Mouse (Mus musculus) right cerebral cortex, postnatal 25 days (tissue): ENCODE measurements around the gene Hormad2.

Experiments
- DNase-seq: peaks from one replicate; pipeline ENCODE4 v3.0.0; 2022

Gene Hormad2

DNA sequence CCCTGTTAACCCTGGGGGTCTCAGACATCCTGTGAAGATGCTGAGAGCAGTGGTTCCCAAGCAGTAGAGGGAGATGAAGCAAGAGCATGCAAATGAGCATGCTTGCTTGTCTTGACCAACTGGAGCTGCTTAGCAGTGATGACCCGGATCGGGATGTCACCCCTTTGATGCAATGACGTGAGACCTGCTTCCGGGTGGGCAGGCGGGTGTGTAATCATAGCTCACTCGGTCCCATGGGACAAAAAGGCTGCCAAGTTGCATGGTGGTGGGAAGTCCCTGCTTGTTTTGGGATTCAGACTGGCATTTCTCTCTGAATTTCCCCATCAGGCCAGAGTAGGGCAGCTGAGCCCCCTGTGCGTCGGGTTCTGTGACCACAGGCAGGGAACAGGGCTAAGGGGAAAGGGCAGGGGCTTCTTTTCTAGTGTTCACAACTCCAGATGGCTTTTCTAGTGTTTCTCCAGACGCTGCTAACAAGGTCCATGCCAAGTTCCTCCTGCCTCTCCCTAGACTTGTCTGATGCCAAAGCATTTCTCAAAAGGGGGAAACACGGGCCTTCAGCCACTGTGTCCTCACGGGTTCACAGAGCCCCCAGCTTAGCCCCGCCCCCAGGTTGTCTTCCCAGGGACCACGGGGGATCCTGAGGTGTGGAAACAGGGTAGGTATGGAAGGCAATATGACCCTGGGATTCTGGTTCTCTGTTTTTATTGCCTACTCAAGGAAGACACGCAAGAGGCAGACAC, 141.0 kb downstream of the Hormad2 start:
- no peak for DNase-seq

DNA sequence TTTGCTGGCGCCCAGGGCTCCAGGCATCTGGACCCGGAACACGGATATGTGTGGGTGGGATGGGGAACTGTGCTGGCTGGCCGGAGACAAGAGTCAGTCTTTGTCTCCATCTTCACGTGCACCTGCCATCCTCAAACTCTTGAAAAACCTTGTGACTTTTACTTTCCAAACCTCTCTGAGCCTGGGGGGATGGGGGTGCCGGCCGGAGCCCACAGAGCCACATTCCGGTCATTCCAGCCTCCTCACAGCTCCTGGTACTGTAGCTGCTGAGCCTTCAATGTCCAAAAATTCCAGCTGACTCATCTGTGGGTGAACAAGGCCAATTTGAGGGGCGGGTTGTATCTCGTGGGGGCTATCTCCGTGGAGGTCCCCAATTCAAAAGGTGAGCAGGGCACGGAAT, 141.7 kb downstream of the Hormad2 start:
- no peak for DNase-seq

DNA sequence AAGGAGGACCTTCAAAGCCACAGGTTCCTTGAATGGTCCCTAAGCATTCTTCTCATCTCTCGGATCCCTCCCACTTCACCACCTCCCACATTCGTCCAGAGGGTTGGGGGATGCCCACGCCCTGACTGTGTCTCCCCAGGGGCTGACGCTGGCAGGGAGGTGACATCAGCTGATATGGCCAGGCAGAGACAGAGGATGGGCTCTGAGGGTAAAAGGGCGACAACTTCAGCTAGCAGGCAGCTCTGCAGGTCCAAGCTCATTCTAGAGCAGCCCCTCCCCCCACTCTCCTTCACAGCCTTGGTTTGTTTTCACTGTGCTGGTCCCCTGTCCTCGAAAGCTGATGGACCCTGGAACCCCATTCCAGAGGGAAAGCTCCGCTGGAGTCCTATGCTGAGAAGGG, 142.3 kb downstream of the Hormad2 start:
- no peak for DNase-seq

DNA sequence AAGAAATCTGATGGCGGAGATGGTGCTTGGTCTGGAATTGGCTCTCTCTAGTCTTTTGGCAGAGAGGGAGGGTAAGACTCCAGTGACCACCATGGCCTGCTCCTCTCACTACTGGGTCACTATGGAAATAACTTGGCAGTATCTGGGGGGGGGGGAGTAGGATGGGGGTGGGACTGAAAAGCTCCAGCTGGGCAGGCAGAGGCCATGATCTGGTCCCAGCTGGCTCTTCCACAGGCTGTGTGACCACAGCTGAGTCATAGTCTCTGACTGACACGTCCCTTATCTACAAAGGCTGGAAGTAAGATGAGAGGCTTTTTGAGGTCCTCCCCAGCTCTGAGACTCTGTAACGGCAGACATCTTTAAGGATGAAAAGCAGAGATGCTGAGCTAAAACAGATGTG, 143.2 kb downstream of the Hormad2 start:
- no peak for DNase-seq

DNA sequence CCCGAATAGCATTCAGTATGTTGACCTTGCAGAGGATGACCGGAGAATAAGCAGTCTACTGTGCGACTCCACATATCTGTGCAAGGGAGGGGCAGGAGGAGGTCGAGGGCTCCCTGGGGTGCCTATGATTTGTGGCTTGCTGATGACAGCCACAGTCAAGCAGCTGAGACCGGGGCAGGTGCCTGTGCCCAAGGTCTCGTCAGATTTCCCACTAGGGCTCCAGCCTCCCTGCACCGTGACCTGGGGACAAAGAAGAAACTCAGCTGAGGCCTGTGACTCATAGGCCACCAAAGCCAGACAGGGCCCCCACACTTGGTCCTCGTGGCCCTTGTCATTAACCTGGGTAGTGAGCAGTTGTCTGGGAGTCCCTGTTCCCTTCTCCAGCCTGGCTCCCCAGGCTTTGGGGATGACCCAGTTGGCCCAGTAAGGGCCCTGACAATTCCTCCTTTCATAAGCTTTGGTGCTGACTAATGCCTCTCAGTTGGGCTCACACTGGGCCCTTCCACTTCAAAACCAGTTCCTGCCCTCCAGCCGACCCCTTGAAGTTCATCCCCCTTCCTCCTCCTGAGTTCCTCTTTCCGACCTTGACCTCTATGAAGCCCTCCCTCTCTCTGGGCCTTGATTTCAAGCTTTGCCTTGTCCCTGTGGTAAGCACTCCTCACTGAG, 144.2 kb downstream of the Hormad2 start:
- DNase-seq = no peak
